Mouse (Mus musculus) myocyte (in vitro differentiated cells): ENCODE measurements around the gene Cda.

Experiments used
- CEBPB ChIP-seq: IDR thresholded peaks from 2 replicates; pipeline ENCODE4 v1.6.1; 2011; ENCODE audit warnings: mild to moderate bottlenecking, moderate library complexity; ENCODE audit not compliant: poor library complexity, insufficient read depth, severe bottlenecking
- E2F4 ChIP-seq: IDR thresholded peaks from one replicate; pipeline ENCODE4 v1.6.1; 2011; ENCODE audit warnings: mild to moderate bottlenecking, control low read depth, moderate library complexity; ENCODE audit not compliant: insufficient read depth
- MAX ChIP-seq: IDR thresholded peaks from one replicate; pipeline ENCODE4 v1.6.1; 2011; ENCODE audit warnings: low read depth, mild to moderate bottlenecking, control low read depth
- MYOD1 ChIP-seq, 3 experiments: IDR thresholded peaks; one replicate each; pipeline ENCODE4 v1.6.1; 2011; ENCODE audit warnings: control low read depth in 2 of 3, low read depth in 2 of 3, mild to moderate bottlenecking in 2 of 3, moderate library complexity in 1 of 3; ENCODE audit not compliant: insufficient read length in 2 of 3, control insufficient read depth in 1 of 3
- MYOG ChIP-seq, 3 experiments: IDR thresholded peaks; one replicate each; pipeline ENCODE4 v1.6.1; 2011; ENCODE audit warnings: control low read depth in 2 of 3, low read depth in 2 of 3, mild to moderate bottlenecking in 2 of 3; ENCODE audit not compliant: insufficient read length in 2 of 3, control insufficient read depth in 1 of 3, insufficient read depth in 1 of 3
- POLR2A ChIP-seq: IDR thresholded peaks from one replicate; pipeline ENCODE4 v1.6.1; 2011; ENCODE audit warnings: low read depth, mild to moderate bottlenecking, control low read depth, moderate library complexity; ENCODE audit not compliant: insufficient read length
- POLR2AphosphoS2 ChIP-seq: IDR thresholded peaks from one replicate; pipeline ENCODE4 v1.6.1; 2011; ENCODE audit warnings: low read depth, control low read depth; ENCODE audit not compliant: insufficient read length
- REST ChIP-seq: IDR thresholded peaks from one replicate; pipeline ENCODE4 v1.6.1; 2011; ENCODE audit warnings: mild to moderate bottlenecking, control low read depth, moderate library complexity; ENCODE audit not compliant: insufficient read depth, insufficient read length
- SRF ChIP-seq: IDR thresholded peaks from one replicate; pipeline ENCODE4 v1.6.1; 2011; ENCODE audit warnings: low read depth; ENCODE audit not compliant: control insufficient read depth, insufficient read length
- TCF12 ChIP-seq: IDR thresholded peaks from one replicate; pipeline ENCODE4 v1.6.1; 2011; ENCODE audit warnings: mild to moderate bottlenecking, control low read depth; ENCODE audit not compliant: poor library complexity, insufficient read depth, severe bottlenecking
- USF1 ChIP-seq: IDR thresholded peaks from one replicate; pipeline ENCODE4 v1.6.1; 2011; ENCODE audit warnings: low read depth, mild to moderate bottlenecking, control low read depth, moderate library complexity

- TF ChIP-seq POLR2A (no peak), POLR2AphosphoS2 (no peak), MAX (no peak), MYOG (IDR thresholded peaks at IDR 0.05; ENCODE audit: control insufficient read depth in 1 of 3, insufficient read depth in 1 of 3, insufficient read length in 2 of 3, low read depth in 2 of 3) (no peak), CEBPB (no peak), TCF12 (no peak), MYOD1 (IDR thresholded peaks at IDR 0.05; ENCODE audit: control insufficient read depth in 1 of 3, insufficient read length in 2 of 3, low read depth in 2 of 3) (no peak), SRF (no peak), REST (no peak), USF1 (no peak), E2F4 (no peak)
Observed at GRCm38 (mm10) chr4:138352692-138353091, 15.1 kb downstream of the Cda start.
